Mouse (Mus musculus) lung, postnatal 25 days (tissue): ENCODE measurements around the gene Exoc6b.

Source experiments
- DNase-seq: peaks from one replicate; pipeline ENCODE4 v3.0.0; 2022; ENCODE audit warnings: low spot score

Gene Exoc6b

GRCm38 (mm10) chr6:84976563-84976971 is 92.7 kb downstream of the Exoc6b start:
- DNase-seq: peak; percentile 41

GRCm38 (mm10) chr6:84968531-84968930 is 100.8 kb downstream of the Exoc6b start:
- no peak for DNase-seq

DNA sequence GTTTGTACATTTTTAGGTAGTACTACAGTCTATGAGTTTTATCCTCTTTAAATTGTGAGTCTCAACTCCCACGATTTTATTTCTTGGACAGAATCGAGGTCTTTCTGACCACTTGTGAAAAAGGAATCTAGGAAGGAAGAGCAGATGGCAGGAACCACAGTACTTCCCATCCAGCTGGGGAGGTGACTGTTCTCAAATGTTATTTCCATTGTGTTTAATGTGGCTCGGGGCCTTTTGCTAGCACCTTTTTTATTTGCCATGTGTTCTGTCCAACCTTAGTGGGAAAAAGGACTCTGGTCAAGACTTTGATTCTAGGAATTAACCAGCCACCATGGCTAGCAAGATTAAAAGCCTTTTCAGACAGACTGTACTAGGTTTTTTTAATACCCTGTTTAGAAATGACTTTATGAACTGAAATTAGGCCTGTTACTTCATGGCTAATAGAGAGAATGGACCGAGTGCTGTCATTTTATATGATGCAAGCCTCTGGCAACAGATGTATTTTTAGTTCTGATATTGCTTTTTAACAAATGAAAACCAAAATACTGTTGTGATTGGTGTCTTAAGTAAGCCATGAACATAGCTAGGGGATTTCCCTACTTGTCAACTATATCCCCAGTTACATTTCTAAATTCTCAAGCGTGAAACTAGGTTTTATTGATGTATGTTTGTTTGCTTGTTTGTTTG is 104.4 kb downstream of the Exoc6b start:
- no peak for DNase-seq

DNA sequence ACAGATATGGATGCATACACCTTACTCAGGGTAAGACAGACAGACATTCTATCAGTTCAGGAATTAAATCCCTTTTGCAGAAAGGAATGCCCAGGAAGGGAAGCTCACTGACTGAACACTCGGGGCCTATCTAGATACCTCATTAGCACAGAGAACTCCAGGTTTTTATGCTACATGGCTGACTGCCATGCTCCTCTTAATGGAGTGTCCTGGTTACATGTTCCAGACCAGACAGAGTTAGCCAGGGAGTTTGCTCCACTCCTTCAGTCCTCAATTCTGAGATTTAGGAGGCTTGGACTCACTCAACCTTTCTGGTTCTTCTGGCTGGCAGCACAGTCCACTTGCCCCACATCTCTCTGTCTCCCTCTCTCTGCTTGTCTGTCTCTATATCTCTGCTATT is 106.3 kb downstream of the Exoc6b start:
- DNase-seq: peak; percentile 16

DNA sequence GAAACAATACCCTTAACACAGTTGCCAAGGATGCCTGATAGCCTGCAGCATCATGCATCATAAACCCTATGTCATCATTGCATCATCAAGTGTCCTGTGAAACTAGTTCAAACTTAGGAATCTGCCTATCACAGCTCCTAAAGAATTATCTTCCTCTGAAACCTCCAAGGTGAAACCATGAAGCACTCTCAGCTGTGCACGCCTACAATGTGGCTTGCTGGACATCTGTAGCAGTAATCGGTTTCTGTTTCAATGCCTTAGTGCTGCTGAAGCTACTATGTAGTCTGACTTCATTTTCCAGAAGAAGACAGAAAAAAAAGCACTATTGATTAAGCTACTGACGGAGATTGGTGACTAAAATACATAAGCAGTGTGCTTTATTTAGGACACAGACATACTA is 107.5 kb downstream of the Exoc6b start:
- DNase-seq: no peak

- DNase-seq: no peak
These were observed 109.8 kb downstream of the Exoc6b start for GRCm38 (mm10) chr6:84959520-84959919.

- no peak for DNase-seq
These were observed 117.7 kb downstream of the Exoc6b start for GRCm38 (mm10) chr6:84951621-84952020.

GRCm38 (mm10) chr6:84946569-84946968 is 122.7 kb downstream of the Exoc6b start:
- no peak for DNase-seq

DNA sequence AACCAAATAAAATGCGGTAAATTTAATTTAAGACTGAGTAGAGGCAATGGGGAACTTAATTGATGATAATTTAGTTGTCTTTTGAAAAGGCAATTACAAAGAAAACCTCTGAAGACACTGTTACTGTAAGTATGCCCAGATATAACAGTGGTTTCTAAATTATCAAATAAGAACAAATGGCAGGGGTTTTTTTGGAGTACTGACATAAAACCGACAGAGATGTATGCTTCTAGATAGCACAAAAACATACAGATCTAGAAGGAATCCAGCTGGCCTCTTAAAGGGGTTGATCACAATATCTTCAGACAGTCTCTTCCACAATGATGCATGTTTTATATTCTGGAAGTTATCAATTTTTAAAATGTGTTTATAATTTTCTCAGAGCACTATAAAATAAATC is 123.2 kb downstream of the Exoc6b start:
- DNase-seq: no peak

DNA sequence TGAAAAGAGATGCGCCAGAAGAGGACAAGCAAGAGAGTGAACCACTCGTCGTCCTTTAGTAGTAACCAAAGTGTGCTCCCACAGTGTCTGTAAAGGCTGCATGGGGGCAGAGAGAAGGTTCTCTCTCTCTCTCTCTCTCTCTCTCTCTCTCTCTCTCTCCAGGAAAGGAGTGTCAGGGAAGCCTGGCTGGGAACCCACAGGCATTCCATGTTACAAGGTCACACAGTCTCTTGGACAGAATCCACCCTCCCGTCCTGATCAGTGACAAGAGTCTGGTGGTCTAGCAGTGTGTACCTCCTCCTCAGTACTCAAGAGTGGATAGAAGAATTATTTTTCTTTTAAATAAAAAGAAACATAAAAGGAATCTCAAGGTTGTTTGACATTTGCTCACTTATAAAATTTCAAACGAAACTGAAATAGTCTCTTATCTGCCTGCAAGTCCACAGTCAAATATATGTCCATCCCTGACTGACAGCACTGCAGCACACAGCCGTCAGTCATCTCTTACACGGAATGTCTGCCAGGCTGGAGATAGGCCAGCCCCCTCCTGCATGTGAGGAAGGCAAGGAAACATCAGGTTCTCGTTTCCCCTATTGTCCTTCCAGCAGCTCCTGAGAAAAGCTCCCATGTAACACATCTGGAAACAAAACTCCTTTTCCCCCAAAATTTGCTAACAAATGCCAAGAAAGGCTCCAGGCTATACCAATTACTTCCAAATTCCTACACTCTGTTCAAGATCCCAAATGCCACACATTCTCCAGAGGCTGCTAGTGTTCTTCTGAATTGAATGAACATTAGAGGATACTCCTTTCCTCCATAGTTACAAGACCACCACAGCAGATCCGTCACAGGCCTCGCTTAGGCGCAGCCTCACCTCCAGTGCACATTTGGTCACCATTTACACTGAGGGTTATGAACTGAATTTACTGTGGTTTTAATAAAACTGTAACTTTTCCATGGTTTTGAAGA is 136.1 kb downstream of the Exoc6b start:
- no peak for DNase-seq

DNA sequence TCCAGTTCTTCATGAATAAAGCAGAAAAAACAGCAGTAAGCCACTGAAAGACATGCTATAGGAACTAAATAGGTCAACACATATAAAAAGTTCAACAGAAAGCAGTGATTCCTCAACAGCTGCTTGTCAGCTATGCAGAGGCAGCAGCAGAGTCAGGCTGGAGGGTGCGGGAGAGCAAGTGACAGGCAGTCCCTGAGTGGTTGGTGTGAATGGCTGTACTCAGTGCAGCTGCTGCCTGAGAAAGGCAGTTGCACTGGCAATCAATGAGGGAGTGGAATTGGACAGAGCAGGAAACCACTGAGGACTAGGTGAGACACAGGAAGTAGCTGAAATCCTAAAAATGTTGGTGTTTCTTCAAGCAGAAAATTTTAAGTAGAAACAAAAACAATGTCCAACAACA is 138.3 kb downstream of the Exoc6b start:
- no peak for DNase-seq

- DNase-seq: no peak
These were observed 143.2 kb downstream of the Exoc6b start for GRCm38 (mm10) chr6:84926066-84926465.

- DNase-seq: no peak
These were observed 145.5 kb downstream of the Exoc6b start for GRCm38 (mm10) chr6:84923760-84924221.

DNA sequence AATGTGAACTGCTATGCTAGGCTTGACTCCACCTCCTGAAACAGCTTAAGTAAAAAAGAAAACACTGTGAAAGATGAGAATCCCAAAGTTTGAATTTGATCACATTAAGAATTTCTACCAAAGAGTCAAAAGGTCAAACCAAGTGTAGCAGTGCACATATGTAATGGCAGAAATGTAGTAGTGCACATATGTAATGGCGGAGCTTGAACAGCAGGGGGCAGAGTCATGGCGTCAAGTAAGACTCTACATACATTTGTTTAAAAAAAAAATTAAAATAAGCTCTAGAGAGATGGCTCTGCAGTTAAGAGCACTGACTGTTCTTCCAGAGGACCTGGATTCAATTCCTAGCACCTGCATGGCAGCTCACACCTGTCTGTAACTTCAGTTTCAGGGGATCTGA is 153.0 kb downstream of the Exoc6b start:
- DNase-seq: no peak

- DNase-seq: peak; percentile 62
These were observed 156.9 kb downstream of the Exoc6b start for GRCm38 (mm10) chr6:84912434-84912833.

GRCm38 (mm10) chr6:84899002-84899774 is 170.1 kb downstream of the Exoc6b start:
- no peak for DNase-seq

GRCm38 (mm10) chr6:84893773-84894095 is 175.6 kb downstream of the Exoc6b start:
- no peak for DNase-seq

DNA sequence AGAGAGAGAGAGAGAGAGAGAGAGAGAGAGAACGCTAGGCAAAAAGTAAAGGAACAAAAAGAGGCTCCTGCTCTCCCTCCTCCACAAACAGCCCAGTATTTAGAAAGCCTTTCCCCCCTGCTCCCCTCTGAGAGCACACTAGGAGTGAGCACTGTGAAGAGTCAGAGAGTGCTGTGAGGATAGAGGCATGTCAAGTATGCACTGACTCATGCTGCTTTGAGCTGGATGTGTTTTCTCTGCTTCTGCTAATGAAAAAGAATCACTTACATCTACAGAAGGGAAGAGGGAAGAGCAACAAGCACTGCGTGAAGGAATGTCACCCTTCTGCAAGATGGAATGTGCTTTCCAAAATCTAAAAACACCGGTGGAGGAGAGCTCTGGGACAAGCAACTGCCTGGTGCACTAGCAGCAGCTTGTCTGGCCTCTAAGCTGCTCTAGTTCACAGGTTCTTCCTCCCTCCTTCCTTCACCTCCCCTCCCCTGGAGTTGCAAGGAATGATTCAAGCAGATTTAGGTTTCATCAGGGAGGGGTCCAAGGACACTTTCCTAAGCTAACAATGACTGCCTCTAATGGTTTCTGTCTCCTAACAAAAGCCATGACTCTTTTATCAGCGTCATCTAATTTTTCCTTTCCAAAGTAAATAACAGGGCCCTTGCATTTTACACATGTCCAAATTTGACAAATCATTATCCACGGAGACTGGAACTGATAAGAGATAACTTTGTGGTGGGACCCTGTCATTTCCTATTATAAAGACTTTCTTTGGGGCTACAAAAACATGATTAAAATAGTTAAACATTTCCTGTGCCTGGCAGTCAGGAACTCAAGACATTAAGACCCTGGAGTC is 176.2 kb downstream of the Exoc6b start:
- peak; percentile 28 for DNase-seq

DNA sequence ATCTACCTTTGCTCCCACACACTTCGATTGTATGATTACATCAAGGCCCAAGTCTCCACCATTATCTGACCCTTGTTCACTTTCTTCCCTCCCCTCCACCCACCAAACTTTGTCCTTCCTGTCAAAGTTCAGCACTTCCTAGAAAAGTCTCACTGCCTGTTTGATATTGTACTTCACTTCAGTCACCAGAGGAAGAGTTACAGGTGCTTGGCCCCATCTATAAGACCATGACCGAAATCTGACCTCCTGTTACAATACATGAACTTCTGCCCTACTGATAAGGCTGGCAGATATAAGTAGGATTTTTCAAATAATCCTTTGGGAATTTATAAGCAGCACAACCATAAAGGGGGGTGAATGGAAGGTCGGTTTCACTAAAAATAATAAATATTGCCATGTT is 182.8 kb downstream of the Exoc6b start:
- no peak for DNase-seq

GRCm38 (mm10) chr6:84885080-84885479 is 184.2 kb downstream of the Exoc6b start:
- DNase-seq: no peak

GRCm38 (mm10) chr6:84883720-84884119 is 185.6 kb downstream of the Exoc6b start:
- DNase-seq: no peak
